Mouse (Mus musculus): ENCODE results near the gene Cldn9. TPM values are rescaled to one million over a fixed set of nuclear protein-coding genes. Genes with fewer than 3 reads are reported as not detected.
A peak's percentile ranks its signal among the peaks of the same experiment; 100 is the strongest.

Gene Cldn9
- polyA plus RNA-seq, 1 experiment from 2014 or later = 0.09 TPM

- WGBS = 84% methylated on average over 7 of the region's 7 CpGs
- H3K4me3 ChIP-seq = no peak overlapping the region
- H3K9ac ChIP-seq = no peak overlapping the region
- ATAC-seq (replicated peaks; ENCODE audit: insufficient number of reproducible peaks, insufficient read depth, low FRiP score, low read depth) = no peak
- H3K27me3 ChIP-seq = no peaks in the 10 kb centered on the region
- no peak overlapping the region for H3K4me2 ChIP-seq
- peaks cover 23% of the 10 kb centered on the region for H3K4me1 ChIP-seq (replicated peaks)
- no peaks in the 10 kb centered on the region for H3K9me3 ChIP-seq (replicated peaks)
- peaks cover 32% of the 10 kb centered on the region; the same call in 1 of the 2 replicates for H3K36me3 ChIP-seq
- H3K27ac ChIP-seq = no peak overlapping the region
Measured at GRCm38 (mm10) chr17:23670516-23671074, 13.2 kb downstream of the Cldn9 start.

- 83% methylated on average over 14 of the region's 14 CpGs for whole genome bisulfite sequencing
Measured at GRCm38 (mm10) chr17:23665511-23665910, 18.3 kb downstream of the Cldn9 start.

DNA sequence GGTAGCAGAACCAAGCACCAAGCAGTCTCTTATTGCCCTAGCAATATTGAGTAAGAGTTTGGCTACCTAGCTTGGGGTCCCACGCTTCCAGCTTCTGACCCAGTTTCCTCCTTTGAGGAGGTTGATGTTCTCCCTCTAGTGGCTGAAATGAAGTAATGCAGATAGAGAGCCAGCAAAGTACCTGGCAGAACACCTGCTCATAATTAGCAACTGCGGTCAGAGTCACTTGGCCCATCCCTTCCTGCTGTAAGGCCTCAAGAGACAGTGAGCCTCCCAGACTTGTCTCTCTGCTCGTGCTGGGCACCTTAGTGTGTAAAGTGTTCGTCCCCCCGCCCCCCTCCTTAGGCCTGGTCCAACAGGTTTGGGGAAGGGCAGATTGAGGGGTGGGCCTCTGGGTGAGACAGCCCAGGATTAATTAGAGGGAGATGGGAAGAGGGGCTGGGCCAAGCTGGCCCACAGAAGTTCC is 19.2 kb downstream of the Cldn9 start:
- Histone ChIP-seq H3K27ac (no peak overlapping the region), H3K9me3 (replicated peaks) (no peaks in the 10 kb centered on the region), H3K4me3 (no peak overlapping the region), H3K4me2 (no peak overlapping the region), H3K4me1 (replicated peaks) (peaks cover 12% of the 10 kb centered on the region), H3K27me3 (peaks cover 36% of the 10 kb centered on the region), H3K36me3 (peaks cover 23% of the 10 kb centered on the region; the same call in 1 of the 2 replicates), H3K9ac (no peak overlapping the region)
- no peak for ATAC-seq (replicated peaks; ENCODE audit: insufficient number of reproducible peaks, insufficient read depth, low FRiP score, low read depth)
- 33% methylated on average over 5 of the region's 5 CpGs for WGBS

More at GRCm38 (mm10) chr17:23665511-23665910, 18.3 kb downstream of the Cldn9 start:
- ATAC-seq (replicated peaks; ENCODE audit: insufficient number of reproducible peaks, insufficient read depth, low FRiP score, low read depth) = 0 out of 2 replicates have a peak, but pooled peaks have one; percentile 16
- Histone ChIP-seq H3K27me3 (peaks cover 27% of the 10 kb centered on the region), H3K9me3 (replicated peaks) (no peaks in the 10 kb centered on the region), H3K9ac (no peak overlapping the region), H3K4me2 (no peak overlapping the region), H3K27ac (no peak overlapping the region), H3K4me3 (no peak overlapping the region), H3K36me3 (peaks cover 28% of the 10 kb centered on the region; the same call in 1 of the 2 replicates), H3K4me1 (replicated peaks) (peaks cover 9% of the 10 kb centered on the region)

- WGBS = 4% methylated on average over 8 of the region's 9 CpGs
- H3K27me3 ChIP-seq = peaks cover 44% of the 10 kb centered on the region
Measured at GRCm38 (mm10) chr17:23661526-23661925, 22.3 kb downstream of the Cldn9 start.

GRCm38 (mm10) chr17:23660876-23661200 is 23.0 kb downstream of the Cldn9 start:
- Histone ChIP-seq H3K27me3 (peaks cover 47% of the 10 kb centered on the region), H3K4me1 (replicated peaks) (peaks cover 12% of the 10 kb centered on the region), H3K4me2 (peak overlapping the region; percentile 47), H3K9ac (no peak overlapping the region; the same call in 1 of the 2 replicates), H3K4me3 (peak overlapping the region; percentile 31), H3K36me3 (no peaks in the 10 kb centered on the region), H3K9me3 (replicated peaks) (no peaks in the 10 kb centered on the region), H3K27ac (no peak overlapping the region)
- WGBS = 4% methylated on average over 14 of the region's 14 CpGs
- ATAC-seq (replicated peaks; ENCODE audit: insufficient number of reproducible peaks, insufficient read depth, low FRiP score, low read depth) = 0 out of 2 replicates have a peak, but pooled peaks have one; percentile 11

More at GRCm38 (mm10) chr17:23661526-23661925, 22.3 kb downstream of the Cldn9 start:
- Histone ChIP-seq H3K36me3 (no peaks in the 10 kb centered on the region; the same call in 1 of the 2 replicates), H3K4me2 (no peak overlapping the region), H3K4me1 (replicated peaks) (peaks cover 12% of the 10 kb centered on the region), H3K9me3 (replicated peaks) (no peaks in the 10 kb centered on the region), H3K27ac (no peak overlapping the region), H3K4me3 (no peak overlapping the region), H3K9ac (no peak overlapping the region)
- no peak for ATAC-seq (replicated peaks; ENCODE audit: insufficient number of reproducible peaks, insufficient read depth, low FRiP score, low read depth)

DNA sequence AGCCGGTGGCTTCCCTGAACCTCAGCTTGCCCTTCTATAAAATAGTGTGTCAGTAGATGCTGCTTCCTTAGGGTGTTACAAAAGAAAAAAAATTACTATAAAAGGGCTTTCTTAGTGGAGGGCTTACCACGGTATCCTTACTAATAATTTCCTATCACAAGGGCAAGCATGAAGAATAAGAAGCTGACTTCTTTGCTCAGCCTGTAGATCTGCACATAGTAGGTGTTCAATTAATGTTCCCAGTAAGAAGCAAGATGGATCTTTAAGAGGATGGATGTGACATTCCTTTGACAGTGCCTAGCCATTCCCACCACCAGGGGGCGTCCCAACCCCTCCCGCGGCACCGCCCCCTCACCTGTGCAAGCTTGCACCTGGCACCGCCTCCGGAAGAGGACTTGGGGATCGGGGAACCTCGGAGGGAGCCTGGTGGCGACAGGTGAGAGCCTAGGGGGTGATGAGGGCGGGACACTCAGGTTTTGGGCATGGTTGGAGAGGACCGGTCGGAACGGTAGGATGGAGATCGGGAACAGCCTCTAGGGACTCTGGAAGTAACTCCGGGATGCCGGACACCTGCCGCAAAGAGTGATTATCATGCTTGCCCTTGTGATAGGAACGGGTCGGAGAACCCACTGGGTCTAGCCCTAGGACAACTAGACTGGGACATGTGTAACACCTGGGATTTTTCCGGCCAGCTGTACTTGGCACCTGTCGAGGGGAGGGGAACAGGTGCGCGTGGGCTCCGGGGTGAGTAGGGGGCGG is 23.5 kb downstream of the Cldn9 start, which contains the start of gene Bicdl2:
Gene Bicdl2, plus strand, starts transcription at position 390 of the 759 bp plus-strand sequence.
- Histone ChIP-seq H3K9me3 (replicated peaks) (no peaks in the 10 kb centered on the region), H3K4me3 (peak within 1 kb of the TSS; percentile 31), H3K9ac (no peak within 1 kb of the TSS; the same call in 1 of the 2 replicates), H3K36me3 (no peaks in the 10 kb centered on the region), H3K4me2 (peak within 1 kb of the TSS; percentile 47), H3K27ac (no peak within 1 kb of the TSS), H3K4me1 (replicated peaks) (peaks cover 12% of the 10 kb centered on the region), H3K27me3 (peaks cover 47% of the 10 kb centered on the region)
- whole genome bisulfite sequencing = 6% methylated on average over 27 of the region's 27 CpGs
- ATAC-seq (replicated peaks; ENCODE audit: insufficient number of reproducible peaks, insufficient read depth, low FRiP score, low read depth) = no peak

- whole genome bisulfite sequencing = 71% methylated on average over 3 of the region's 3 CpGs
- H3K27ac ChIP-seq = no peak overlapping the region
- H3K4me1 ChIP-seq (replicated peaks) = peaks cover 12% of the 10 kb centered on the region
- H3K36me3 ChIP-seq = no peaks in the 10 kb centered on the region
- H3K9me3 ChIP-seq (replicated peaks) = no peaks in the 10 kb centered on the region
- H3K27me3 ChIP-seq = peaks cover 49% of the 10 kb centered on the region
- no peak overlapping the region for H3K4me2 ChIP-seq
- H3K9ac ChIP-seq = no peak overlapping the region
- H3K4me3 ChIP-seq = no peak overlapping the region
- ATAC-seq (replicated peaks; ENCODE audit: insufficient number of reproducible peaks, insufficient read depth, low FRiP score, low read depth) = no peak
Measured at GRCm38 (mm10) chr17:23658450-23658849, 25.4 kb downstream of the Cldn9 start.

GRCm38 (mm10) chr17:23654410-23654809 is 29.4 kb downstream of the Cldn9 start:
- no peak overlapping the region for H3K4me2 ChIP-seq
- H3K36me3 ChIP-seq = no peaks in the 10 kb centered on the region
- no peaks in the 10 kb centered on the region for H3K9me3 ChIP-seq (replicated peaks)
- ATAC-seq (replicated peaks; ENCODE audit: insufficient number of reproducible peaks, insufficient read depth, low FRiP score, low read depth) = no peak
- no peak overlapping the region for H3K27ac ChIP-seq
- H3K27me3 ChIP-seq = peaks cover 12% of the 10 kb centered on the region
- no peaks in the 10 kb centered on the region for H3K4me1 ChIP-seq (replicated peaks)
- 58% methylated on average over 2 of the region's 2 CpGs for WGBS
- no peak overlapping the region for H3K9ac ChIP-seq
- H3K4me3 ChIP-seq = no peak overlapping the region

GRCm38 (mm10) chr17:23654001-23654400 is 29.8 kb downstream of the Cldn9 start:
- Histone ChIP-seq H3K9ac (no peak overlapping the region), H3K4me1 (replicated peaks) (no peaks in the 10 kb centered on the region), H3K27me3 (peaks cover 9% of the 10 kb centered on the region; the same call in 1 of the 2 replicates), H3K4me3 (no peak overlapping the region), H3K27ac (no peak overlapping the region), H3K36me3 (no peaks in the 10 kb centered on the region), H3K9me3 (replicated peaks) (no peaks in the 10 kb centered on the region), H3K4me2 (no peak overlapping the region)
- 41% methylated on average over 6 of the region's 6 CpGs for WGBS
- ATAC-seq (replicated peaks; ENCODE audit: insufficient number of reproducible peaks, insufficient read depth, low FRiP score, low read depth) = no peak

DNA sequence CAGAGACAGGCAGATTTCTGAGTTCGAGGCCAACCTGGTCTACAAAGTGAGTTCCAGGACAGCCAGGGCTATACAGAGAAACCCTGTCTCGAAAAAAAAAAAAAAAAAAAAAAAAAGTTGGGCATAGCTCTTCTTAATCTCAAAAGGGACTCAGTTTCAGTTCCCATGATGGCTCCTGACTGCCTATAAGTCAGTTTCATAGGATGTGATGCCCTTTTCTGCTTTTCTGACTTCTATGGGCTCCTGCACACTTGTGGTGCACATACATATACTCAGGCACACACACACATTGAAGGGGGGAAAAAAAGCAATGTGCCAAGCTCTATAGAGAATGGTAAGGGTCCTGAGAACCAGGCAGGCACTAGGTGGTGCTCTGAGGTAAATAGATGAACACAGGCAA is 30.5 kb downstream of the Cldn9 start:
- Histone ChIP-seq H3K4me1 (replicated peaks) (no peaks in the 10 kb centered on the region), H3K4me2 (no peak overlapping the region), H3K27ac (no peak overlapping the region), H3K9ac (no peak overlapping the region), H3K36me3 (no peaks in the 10 kb centered on the region), H3K4me3 (no peak overlapping the region), H3K9me3 (replicated peaks) (no peaks in the 10 kb centered on the region), H3K27me3 (peaks cover 7% of the 10 kb centered on the region; the same call in 1 of the 2 replicates)
- WGBS = 64% methylated on average over 2 of the region's 2 CpGs
- ATAC-seq (replicated peaks; ENCODE audit: insufficient number of reproducible peaks, insufficient read depth, low FRiP score, low read depth) = no peak

DNA sequence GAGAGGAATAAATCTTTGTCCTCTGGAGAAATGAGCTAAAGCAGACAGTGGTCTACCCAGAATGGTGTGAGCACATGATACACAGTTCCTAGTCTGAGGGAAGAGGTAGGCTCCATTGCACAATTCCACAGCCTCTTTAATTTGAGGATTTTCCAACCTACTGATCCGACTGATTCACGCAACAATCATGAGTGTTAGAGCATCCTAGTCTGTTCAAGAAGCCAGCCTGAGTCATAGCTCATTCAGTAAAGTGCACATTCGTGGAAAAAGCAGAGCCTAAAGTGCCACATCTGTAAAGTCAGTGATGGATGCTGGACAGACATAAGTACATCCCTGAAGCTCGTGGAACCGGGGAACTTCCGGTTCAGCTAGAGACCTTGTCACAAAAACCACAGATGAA is 32.5 kb downstream of the Cldn9 start:
- 77% methylated on average over 6 of the region's 6 CpGs for WGBS
- no peak overlapping the region for H3K4me2 ChIP-seq
- no peaks in the 10 kb centered on the region for H3K9me3 ChIP-seq (replicated peaks)
- no peak overlapping the region for H3K4me3 ChIP-seq
- no peaks in the 10 kb centered on the region for H3K4me1 ChIP-seq (replicated peaks)
- no peak for ATAC-seq (replicated peaks; ENCODE audit: insufficient number of reproducible peaks, insufficient read depth, low FRiP score, low read depth)
- no peak overlapping the region for H3K27ac ChIP-seq
- H3K9ac ChIP-seq = no peak overlapping the region
- H3K27me3 ChIP-seq = peaks cover 12% of the 10 kb centered on the region
- no peaks in the 10 kb centered on the region for H3K36me3 ChIP-seq
